Comparison of ENCODE assay signal across 29 mouse cellular contexts in the genomic region with DNA sequence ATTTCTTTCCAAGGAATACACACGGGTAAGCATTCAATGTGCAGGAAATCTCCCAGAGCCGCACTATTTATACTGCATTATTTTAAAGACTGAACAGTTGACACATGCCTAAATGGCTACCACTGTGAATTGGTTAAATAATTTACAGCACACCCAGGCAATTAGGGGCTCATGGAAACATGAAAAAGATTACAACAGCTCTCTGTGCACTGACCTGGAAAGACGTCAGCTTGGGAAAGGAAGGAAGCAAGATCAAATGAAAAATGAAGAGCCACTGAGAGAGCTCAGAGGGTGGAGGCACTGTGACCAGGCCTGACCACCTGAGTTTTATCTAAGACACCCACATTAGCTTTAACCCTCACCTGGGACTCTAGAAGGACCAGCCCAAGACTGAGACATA.
"Had no signal": no experiment of that assay in that cellular context is flagged by ENCODE, and none has a peak within 500 bp of the region (broad histone marks: within the 10 kb centered on the region; RNA-seq: fewer than 3 reads in every experiment).

No protein-coding gene starts in this region.

- H3K4me1 ChIP-seq: embryonic facial prominence, embryonic 12.5 days; forebrain, embryonic 10.5 days; forebrain, embryonic 12.5 days; forebrain, embryonic 13.5 days; forebrain, embryonic 15.5 days had no signal

- H3K9me3 ChIP-seq: embryonic facial prominence, embryonic 10.5 days; embryonic facial prominence, embryonic 12.5 days; embryonic facial prominence, embryonic 13.5 days; embryonic facial prominence, embryonic 15.5 days; forebrain, embryonic 10.5 days; forebrain, embryonic 12.5 days; forebrain, embryonic 13.5 days; forebrain, embryonic 15.5 days had no signal

- H3K27ac ChIP-seq: embryonic facial prominence, embryonic 10.5 days; embryonic facial prominence, embryonic 12.5 days; embryonic facial prominence, embryonic 13.5 days; embryonic facial prominence, embryonic 15.5 days; forebrain, embryonic 10.5 days; forebrain, embryonic 12.5 days; forebrain, embryonic 13.5 days; forebrain, embryonic 15.5 days; gastrocnemius, adult 2 months had no signal

- DNase-seq: cerebellum, adult 18-20 months; cerebellum, adult 2 months; cerebellum, adult 8-10 months; cerebellum, adult 9-10 months; cerebellum, adult 9-11 months; cerebellum, postnatal 10 days; cerebellum, postnatal 14 days; cerebellum, postnatal 25 days; cerebellum, postnatal 36 days; embryo, embryonic 11 days; forebrain, postnatal 0 days; gastrocnemius, adult 2 months; gastrocnemius, postnatal 10 days; gastrocnemius, postnatal 14 days; gastrocnemius, postnatal 25 days; gastrocnemius, postnatal 36 days; heart, adult 11 months; heart, adult 18-20 months had no signal

- H3K9ac ChIP-seq: embryonic facial prominence, embryonic 12.5 days; embryonic facial prominence, embryonic 13.5 days; embryonic facial prominence, embryonic 15.5 days; forebrain, embryonic 12.5 days; forebrain, embryonic 13.5 days; forebrain, embryonic 15.5 days; forebrain, postnatal 0 days had no signal

- H3K4me2 ChIP-seq: embryonic facial prominence, embryonic 12.5 days; embryonic facial prominence, embryonic 13.5 days; embryonic facial prominence, embryonic 15.5 days; forebrain, embryonic 12.5 days; forebrain, embryonic 13.5 days; forebrain, embryonic 15.5 days had no signal

- H3K4me3 ChIP-seq: embryonic facial prominence, embryonic 10.5 days; embryonic facial prominence, embryonic 12.5 days; embryonic facial prominence, embryonic 13.5 days; embryonic facial prominence, embryonic 15.5 days; erythroblast, embryonic 14.5 days; forebrain, embryonic 10.5 days; forebrain, embryonic 12.5 days; forebrain, embryonic 13.5 days; forebrain, embryonic 15.5 days; gastrocnemius, adult 2 months had no signal

- ATAC-seq: forebrain, embryonic 13.5 days; forebrain, embryonic 14.5 days; forebrain, embryonic 15.5 days; forebrain, embryonic 16.5 days; forebrain, postnatal 0 days had no signal

- H3K27me3 ChIP-seq: embryonic facial prominence, embryonic 12.5 days; embryonic facial prominence, embryonic 13.5 days; embryonic facial prominence, embryonic 15.5 days; forebrain, embryonic 12.5 days; forebrain, embryonic 13.5 days; forebrain, embryonic 15.5 days had no signal

- H3K36me3 ChIP-seq: embryonic facial prominence, embryonic 10.5 days; embryonic facial prominence, embryonic 12.5 days; embryonic facial prominence, embryonic 13.5 days; embryonic facial prominence, embryonic 15.5 days; forebrain, embryonic 10.5 days; forebrain, embryonic 12.5 days; forebrain, embryonic 15.5 days had no signal
